Mouse (Mus musculus): ENCODE results near the gene Frmd6.

The Frmd6 gene

DNA sequence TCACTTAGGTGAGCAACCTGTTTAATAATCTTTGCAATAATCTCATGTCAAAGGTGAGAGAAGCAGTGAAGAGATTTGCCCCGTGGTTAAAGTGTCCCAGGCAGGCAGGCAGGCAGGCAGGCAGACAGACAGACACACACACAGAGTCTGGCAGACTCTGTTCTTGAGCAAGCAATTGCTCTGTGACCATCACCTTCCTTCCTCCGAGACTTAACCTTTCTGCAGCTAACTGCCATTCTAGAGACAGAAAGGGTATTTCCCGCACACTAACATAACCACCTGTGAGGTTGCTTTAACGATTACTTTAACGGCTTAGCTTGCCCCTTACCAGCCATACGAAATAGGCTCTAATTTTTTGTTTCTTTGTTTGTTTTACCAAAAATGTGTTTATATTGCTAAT, 30.4 kb downstream of the Frmd6 start:
- no peak for DNase-seq

GRCm38 (mm10) chr12:70856776-70857175, 31.5 kb downstream of the Frmd6 start:
- DNase-seq: no peak

GRCm38 (mm10) chr12:70863281-70863680, 38.0 kb downstream of the Frmd6 start:
- no peak for DNase-seq

GRCm38 (mm10) chr12:70867780-70868179, 42.5 kb downstream of the Frmd6 start:
- DNase-seq: no peak

DNA sequence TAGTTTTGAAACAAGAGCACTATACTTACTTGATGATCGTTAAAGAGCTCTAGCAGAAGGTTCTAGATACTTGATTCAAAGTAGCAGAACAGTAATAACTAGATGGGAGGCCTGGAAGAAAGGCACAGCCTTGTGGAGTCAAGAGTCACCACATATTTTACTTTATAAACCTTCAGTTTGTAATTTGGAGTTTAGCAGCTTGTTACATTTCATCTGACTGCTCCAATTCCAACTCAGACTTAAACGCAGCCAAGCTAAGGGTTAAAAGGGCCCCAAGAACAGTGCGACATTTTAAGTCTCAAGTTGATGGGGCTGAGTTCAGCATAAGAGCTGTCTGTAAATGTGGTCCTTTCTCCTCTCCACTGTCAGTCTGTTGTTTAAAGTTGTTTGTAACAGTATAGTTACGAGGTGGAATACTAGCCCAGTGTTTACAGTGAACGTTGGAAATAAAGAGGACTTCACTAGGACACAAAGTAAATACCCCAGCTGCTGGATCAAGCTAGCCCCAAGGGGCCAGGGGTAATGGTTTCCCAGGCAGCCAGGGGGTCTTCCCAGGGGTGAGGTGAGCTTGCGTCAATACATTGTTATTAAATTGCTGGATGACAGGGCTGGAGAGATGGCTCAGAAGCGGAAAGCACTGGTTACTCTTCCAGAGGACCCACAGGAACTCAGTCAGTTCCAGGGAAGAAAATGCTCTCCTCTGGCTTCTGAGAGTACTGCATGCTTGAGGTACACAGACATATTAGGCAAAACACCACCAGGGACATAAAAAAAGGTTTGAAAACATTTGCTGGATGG, 43.1 kb downstream of the Frmd6 start:
- DNase-seq: no peak

DNA sequence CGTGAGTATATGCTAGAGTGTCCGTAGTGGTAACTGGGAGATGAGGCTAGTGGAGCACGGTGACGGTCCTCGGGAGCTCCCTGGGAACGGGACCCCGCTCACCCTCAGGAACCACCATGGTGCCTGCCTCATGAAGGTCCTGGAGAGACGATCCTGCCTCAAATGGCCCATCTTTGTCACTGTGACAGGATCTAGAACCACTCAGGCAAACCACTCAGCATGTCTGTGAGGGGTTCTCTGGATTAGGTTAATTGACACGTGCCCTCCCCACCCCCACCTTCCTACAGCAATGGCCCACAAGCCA, 43.6 kb downstream of the Frmd6 start:
- no peak for DNase-seq

GRCm38 (mm10) chr12:70873544-70873943, 48.2 kb downstream of the Frmd6 start:
- DNase-seq: no peak

DNA sequence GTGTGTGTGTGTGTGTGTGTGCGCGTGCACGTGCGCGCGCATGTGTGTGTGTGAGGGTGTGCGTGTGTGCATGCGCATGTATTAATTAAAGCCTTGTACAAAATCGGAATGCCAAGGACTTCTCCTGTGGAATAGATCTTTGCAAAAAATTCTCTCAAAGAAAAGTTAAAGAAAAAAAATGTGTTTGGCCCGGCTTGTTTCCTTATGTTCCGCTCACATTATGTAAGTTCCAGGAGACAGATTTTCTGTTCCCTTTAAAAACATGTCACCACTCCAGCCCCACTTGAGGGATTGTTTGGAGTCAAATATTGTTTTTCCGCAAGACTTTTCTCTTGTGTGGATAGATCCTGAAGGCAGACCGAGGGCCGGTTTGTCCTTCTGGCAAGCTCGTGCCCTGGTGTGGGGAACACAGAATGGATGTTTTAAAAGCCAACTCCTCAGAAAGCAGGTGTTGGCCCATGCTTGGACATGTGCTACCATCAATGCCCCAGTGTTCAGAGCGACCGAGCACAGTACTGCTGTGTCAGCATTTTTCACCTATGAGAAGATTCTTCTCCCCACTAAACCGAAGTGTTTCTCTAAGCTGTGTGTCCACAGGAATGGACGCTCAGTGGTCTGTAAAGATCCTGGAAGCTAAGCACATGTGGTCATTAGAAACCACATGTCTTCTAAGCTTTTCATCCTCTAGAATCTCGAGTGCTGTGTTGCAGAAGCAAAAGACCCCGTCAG, 51.1 kb downstream of the Frmd6 start:
- no peak for DNase-seq

DNA sequence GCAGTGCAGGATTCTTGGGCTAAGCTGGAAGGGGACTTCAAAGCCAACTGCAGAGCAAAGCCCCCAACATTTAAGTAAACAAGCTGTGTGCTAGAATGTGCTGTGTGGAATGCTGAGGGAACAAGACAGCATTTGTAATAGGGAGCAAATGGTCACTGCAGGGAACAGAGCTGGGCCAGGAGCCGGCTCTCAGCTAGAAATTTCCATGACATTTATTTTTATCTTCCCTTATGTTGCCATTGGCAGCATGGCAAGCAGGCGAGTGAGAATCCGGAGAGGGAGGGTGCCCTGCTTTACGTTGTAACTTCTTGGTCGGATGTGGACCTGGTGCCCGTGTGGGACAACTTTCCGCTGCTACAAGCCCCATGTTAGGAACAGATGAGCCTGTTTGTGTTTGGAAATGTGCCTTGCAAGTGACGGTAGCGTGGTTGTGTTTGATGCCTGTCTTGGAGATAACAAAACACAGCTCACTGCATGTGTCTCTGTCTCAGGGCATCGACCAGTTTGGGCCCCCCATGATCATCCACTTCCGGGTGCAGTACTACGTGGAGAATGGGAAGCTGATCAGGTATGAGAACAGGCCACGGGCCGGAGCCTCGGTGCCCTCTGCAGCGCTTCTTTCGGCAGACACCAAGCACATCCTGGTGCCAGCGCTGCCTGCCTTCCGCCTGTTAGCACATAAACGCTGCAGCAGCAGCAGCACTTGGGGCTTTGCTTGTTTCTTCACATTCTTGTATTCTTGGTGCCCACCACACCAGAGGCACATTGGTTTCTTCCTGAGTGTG, 52.8 kb downstream of the Frmd6 start:
- peak; percentile 49 for DNase-seq

- DNase-seq: no peak
Observed at GRCm38 (mm10) chr12:70880396-70880975, 55.2 kb downstream of the Frmd6 start.

GRCm38 (mm10) chr12:70881340-70881739, 56.0 kb downstream of the Frmd6 start:
- no peak for DNase-seq

DNA sequence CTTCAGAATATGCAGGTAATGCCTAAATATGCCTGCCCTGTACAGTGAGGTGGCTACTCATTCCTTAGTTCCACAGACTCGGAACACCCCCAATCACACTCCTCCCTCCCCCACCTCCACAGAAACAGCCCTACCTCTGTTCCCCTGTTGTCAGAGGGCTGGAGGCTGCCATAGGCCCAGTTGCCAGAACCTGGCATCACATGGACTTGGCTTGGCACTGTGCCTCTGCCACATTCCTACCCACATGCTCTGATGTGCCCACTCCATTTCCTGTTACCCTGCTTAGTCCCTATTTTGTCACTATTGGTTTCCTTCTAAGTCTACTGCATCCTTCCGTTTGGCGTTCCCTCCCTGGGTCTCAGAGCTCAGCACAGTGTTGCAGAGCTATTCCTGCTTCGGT, 56.5 kb downstream of the Frmd6 start:
- peak; percentile 81 for DNase-seq

DNA sequence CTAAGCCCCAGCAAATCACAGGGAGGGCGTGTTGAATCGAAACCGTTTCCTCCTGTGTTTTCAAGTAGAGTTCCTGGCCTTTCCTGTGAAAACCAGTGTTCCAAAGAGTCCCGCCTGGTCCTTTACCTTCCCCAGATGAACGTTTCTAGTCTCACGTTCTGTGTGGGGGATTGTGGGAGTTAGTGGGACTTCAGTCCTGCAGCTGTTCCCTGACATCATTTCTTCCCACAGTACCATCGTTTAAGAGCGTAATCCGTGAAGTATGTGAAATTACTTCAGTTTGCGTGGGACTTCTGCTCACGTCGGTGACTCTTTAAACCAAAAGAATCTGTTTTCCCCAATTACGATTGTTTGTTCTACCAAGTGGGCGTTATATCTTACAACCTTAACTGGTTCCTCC, 57.8 kb downstream of the Frmd6 start:
- DNase-seq: no peak

DNA sequence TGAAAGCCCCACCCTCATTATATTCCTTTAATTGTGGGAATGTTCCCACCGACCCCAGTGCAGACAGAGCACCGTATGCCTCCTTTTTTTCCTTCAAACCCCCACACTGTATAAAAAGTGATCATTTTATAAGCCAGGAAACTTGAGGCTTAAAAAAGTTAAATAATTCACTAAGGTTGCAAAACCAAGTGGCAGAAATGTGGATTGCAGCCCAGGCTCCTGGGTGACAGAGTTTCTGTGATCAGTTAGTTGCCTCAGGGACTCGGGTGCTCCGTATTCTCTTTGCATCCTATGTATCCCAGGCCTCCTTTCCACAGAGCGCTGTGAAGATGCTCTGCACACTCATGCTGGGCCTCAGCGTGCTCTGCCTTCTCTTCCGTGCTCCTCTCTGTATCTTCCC, 58.8 kb downstream of the Frmd6 start:
- no peak for DNase-seq

- no peak for DNase-seq
Observed at GRCm38 (mm10) chr12:70884973-70885372, 59.7 kb downstream of the Frmd6 start.

DNA sequence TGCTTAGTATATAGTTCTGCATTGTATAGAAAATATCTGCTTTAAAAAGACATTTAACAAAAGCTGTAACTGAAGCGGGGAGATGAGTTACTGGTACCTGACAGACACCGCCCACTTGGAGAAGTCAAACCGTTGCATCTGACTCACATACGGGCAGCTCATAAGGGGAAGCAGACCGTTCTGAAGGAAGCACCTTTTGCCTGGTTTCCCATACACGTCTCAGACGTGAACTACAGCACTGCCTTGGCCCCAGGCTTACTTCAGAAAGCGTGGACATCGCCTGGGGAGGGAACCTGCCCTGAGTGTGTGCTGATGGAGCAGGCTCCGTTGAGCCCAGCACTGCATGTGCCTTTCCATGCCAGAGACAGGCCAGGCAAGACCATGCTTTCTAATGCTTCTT, 60.3 kb downstream of the Frmd6 start:
- DNase-seq: no peak

GRCm38 (mm10) chr12:70890405-70890804, 65.1 kb downstream of the Frmd6 start:
- no peak for DNase-seq

DNA sequence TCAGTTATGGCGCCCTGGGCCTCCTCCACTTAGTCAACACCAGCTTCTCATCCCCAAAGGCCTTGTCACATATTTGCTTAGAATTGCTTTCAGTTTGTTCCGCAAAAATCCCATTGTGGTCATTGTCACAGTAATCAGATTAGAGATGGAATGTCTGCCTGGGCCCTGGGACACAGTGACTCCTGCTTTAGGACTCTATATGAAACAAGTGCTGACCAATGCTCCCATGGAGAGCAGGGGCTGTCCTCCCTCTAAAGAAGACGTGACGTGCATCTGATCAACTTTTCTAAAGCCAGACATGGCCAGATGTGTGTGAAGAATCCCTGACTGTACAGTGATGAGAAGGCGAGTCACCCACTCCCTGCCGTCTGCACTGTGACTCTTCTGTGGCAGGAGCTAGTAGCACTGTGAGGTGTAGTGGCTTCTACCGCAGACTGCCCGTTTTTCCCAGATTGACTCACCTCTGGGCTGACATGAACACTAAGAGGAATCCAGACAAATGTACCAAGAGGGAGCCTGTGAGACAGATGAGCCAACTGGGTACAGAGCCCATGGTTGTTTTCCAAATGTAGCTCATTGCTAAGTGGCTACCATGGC, 65.7 kb downstream of the Frmd6 start:
- no peak for DNase-seq

- no peak for DNase-seq
Observed at GRCm38 (mm10) chr12:70895275-70895674, 70.0 kb downstream of the Frmd6 start.

DNA sequence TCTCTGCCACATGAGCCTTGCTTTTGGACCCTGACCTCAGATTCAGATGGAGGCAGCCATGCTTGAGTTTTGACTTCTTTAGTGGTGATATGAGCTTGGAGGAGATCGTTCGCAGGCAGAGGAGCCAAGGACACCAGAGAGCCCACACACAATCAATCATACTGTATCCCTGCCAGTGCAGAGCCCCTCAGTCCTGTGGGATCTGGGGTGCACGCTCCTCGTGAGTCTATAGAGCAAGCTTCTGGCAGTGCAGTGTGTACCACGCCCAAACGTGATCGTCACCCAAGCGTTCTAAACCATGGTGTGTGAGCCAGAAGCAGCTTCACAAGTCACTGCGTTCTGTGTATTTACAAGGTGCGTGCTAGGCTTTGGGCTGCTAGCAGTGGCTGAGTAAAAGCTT, 70.8 kb downstream of the Frmd6 start:
- no peak for DNase-seq

- DNase-seq: no peak
Observed at GRCm38 (mm10) chr12:70897434-70897833, 72.1 kb downstream of the Frmd6 start.

- DNase-seq: no peak
Observed at GRCm38 (mm10) chr12:70898450-70898849, 73.1 kb downstream of the Frmd6 start.

- DNase-seq: no peak
Observed at GRCm38 (mm10) chr12:70904471-70904870, 79.2 kb downstream of the Frmd6 start.
